Mouse (Mus musculus) bone marrow, adult 2 months (tissue): ENCODE results near the gene Rnd1.

ENCODE experiments used
- CTCF ChIP-seq: fragments of 200-500 bp; IDR thresholded peaks from 2 replicates; pipeline ENCODE4 v1.5.1; 2011; ENCODE audit warnings: low read length, control low read depth; ENCODE audit not compliant: control insufficient read depth, insufficient read depth
- POLR2A ChIP-seq: fragments of 200-500 bp; IDR thresholded peaks from 2 replicates; pipeline ENCODE4 v1.6.1; 2011; ENCODE audit warnings: low read depth, mild to moderate bottlenecking, control low read depth, low read length, borderline replicate concordance; ENCODE audit not compliant: control insufficient read depth

- TF ChIP-seq CTCF (no peak), POLR2A (no peak)
These were observed 41.9 kb downstream of the Rnd1 start for GRCm38 (mm10) chr15:98635291-98635841.
